Mouse (Mus musculus): ENCODE results near the gene Tbp. TPM values are rescaled to one million over a fixed set of nuclear protein-coding genes. Genes with fewer than 3 reads are reported as not detected.
"Not testable (repeated sequence)": the region's sequence is repeated elsewhere in the genome, so short reads cannot be mapped to it uniquely, and the experiment has no call there.

Tbp gene
- total RNA-seq, 4 experiments from 2014 or later: 29.9 to 36.9 (median 33.1) TPM

DNA sequence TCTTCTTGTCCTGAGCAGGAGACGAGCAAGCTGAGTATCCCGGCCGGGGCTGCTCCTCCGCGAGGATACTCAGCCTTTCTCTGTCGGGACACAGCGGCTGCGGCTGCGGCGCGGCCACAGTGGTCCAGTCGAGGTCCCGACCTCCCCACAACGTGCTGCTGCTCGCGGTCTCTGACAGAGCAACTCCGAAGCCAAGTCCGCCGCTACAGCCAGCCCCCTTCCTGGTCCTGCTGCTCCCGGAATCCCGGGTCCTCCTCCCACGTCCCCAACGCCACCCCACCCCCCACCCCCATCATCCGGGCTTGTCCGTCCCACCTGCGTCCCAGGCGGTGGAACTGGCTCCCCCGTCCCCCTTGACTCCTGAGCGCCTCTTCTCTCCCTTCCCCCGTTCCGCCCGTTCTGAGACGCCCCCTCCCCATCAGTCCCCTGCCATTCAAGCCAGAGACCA is 36.8 kb downstream of the Tbp start:
- no peak for DNase-seq (ENCODE audit: low spot score in 2 of 2)

DNA sequence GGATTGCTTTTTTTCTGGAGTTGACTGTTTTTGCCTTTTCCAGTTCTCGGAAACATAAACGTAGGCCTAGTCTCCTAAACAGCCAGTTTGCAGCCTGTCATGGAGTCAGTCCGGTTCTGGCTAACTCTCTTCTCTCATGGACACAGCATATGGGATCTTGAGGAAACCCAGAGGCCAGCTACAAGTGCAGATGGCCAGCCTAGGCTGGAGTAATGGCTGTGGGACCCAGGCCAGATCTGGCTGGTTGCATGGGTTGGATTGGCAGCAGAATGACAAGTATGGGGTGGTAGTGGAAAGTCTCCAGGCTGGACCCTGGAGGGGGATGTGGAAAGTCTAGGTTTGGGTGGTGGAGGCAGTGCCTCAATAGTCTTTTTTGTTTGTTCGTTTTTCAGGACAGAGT is 40.6 kb downstream of the Tbp start:
- no peak for DNase-seq (ENCODE audit: low spot score in 2 of 2)

GRCm38 (mm10) chr17:15543868-15544267 is 44.2 kb downstream of the Tbp start:
- DNase-seq (ENCODE audit: low spot score in 2 of 2): not testable (repeated sequence)

DNA sequence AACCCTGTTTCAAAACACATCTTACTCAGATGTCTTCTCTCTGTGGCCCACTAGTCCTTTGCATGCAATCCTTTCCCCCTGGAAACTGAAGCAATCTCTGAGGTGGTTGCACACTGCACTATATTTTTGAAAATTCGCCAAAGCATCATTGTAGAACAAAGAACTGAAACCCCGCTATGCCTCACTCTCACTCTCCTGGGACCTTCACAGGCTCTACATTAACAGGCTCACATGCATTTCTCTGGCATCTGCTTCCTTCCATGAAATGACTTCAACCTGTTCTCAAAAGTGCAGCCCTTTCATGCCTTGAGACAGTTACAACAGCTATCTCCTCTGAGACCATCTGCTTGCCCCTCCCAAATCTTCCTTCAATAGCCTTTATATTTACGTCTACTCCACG is 46.8 kb downstream of the Tbp start:
- DNase-seq (ENCODE audit: low spot score in 2 of 2): no peak

GRCm38 (mm10) chr17:15549713-15550112 is 50.0 kb downstream of the Tbp start:
- no peak for DNase-seq (ENCODE audit: low spot score in 2 of 2)

- no peak for DNase-seq (ENCODE audit: low spot score in 2 of 2)
These were observed 60.3 kb downstream of the Tbp start for GRCm38 (mm10) chr17:15559946-15560345.

DNA sequence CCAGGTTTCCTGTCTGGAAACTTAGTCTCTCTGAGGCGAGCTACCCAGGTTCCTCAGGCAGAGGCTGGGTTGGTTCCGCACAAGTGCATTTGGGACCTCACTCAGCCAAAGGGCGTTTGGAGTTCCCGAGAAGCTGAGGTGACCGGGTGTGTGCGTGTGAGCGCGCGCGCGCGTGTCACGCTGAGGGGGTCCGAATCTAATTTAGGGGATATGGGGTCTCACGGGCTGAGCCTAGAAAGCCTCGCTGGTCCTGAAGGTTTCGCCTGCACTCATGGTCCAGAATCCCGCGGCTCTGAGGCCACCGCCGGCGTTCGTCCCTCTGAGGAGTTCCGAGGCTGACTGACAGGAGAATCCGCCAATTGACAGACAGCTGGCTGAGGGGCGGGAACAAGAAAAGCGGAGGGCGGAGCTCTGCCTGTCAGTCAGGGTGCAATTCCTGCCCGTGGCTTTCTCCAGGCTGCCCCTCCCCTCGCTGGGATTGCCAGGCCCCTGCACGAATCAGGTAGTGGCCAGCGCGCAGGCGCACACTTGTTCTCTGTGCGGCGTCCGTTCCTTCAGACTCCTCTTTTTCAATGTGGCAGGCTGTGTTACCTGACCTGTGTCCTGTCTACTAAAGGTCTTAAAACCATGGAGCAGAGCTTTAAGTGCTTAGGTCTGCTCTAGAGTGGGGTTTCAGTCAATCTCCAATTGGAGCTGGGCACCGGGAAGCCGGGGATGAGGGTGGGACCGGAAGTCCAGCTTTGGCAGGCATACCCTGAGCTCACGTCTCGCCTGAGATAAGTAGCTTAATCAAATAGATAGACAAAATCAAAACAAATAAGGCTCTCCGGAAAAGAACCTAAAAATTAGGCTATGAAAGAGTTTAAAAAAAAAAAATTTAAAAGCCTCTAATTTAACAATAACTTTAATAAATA is 64.6 kb downstream of the Tbp start, which contains the start of gene Prdm9:
Gene Prdm9 (minus strand): TSS at position 341 of the 914 bp plus-strand sequence.
- DNase-seq (ENCODE audit: low spot score in 2 of 2): peak; percentile 99 to 100

GRCm38 (mm10) chr17:15564928-15565300 is 65.2 kb downstream of the Tbp start:
- no peak for DNase-seq (ENCODE audit: low spot score in 2 of 2)

DNA sequence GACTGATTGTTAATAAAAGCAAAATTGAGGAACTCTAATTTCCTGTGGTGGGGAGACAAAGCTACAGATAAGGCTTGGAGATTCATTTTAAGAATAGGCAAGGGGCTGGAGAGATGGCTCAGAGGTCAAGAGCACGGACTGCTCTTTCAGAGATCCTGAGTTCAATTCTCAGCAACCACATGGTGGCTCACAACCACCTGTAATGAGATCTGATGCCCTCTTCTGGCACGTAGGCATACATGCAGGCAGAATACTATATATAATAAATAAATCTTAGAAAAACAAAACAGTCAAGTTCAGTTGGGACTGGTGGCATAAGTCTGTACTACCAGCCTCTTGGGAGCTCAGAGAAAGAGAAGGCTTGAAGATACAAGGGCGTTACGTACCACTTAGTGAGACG is 67.2 kb downstream of the Tbp start:
- no peak for DNase-seq (ENCODE audit: low spot score in 2 of 2)

DNA sequence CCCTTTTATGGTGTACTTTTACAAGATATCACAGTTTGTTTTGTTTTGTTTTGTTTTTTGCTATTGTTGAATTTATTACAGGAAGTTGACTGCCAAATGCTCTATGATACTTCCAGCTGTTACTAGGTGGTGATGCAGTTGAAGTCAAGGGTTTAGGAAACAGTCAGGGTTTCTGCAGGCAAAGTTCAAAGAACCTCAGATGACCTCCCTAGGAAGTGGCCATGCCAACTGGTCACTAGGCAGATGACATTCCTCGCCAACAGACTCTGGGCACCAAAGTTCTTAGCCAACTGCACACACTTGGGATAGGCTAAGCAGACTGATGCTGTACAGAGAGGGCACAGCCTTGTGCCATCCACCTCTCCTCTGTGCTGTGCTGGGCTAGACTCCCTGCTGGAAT is 75.4 kb downstream of the Tbp start:
- no peak for DNase-seq (ENCODE audit: low spot score in 2 of 2)

GRCm38 (mm10) chr17:15577291-15577694 is 77.6 kb downstream of the Tbp start:
- DNase-seq (ENCODE audit: low spot score in 2 of 2): peak in 1 of 2 experiments; percentile 18

Other genes with a start within 250 kb of the Tbp start
- gene Dll1, start 123.0 kb upstream of the Tbp start, total RNA-seq (2022): 10 to 100 TPM in 1 of 4 experiments, 1 to 10 TPM in 3; 5.8 to 10.6 (median 8.0) TPM
- 10 to 100 TPM; 44.8 to 48.3 (median 45.6) TPM for gene Fam120b, start 103.7 kb upstream of the Tbp start, total RNA-seq (2022)
- 100 to 1,000 TPM; 123 to 140 (median 133) TPM for gene Psmb1, start 137 bp upstream of the Tbp start, total RNA-seq (2022)
- gene Pdcd2, start 27.4 kb downstream of the Tbp start, total RNA-seq (2022): 10 to 100 TPM; 14.9 to 28.9 (median 23.8) TPM
- gene Prdm9, start 64.5 kb downstream of the Tbp start, total RNA-seq (2022): 1 to 10 TPM; 1.8 to 3.6 (median 2.9) TPM
- 10 to 100 TPM; 20.2 to 29.2 (median 23.5) TPM for gene Chd1, start 205.1 kb downstream of the Tbp start, total RNA-seq (2022)

Measured in left cerebral cortex, adult 8-10 months (tissue).